Mouse (Mus musculus) liver, postnatal 0 days (tissue): ENCODE results near the gene Higd1a.
A peak's percentile ranks its signal among the peaks of the same experiment; 100 is the strongest.

Source experiments
- CTCF ChIP-seq: sonication (generic); IDR thresholded peaks from 2 replicates; pipeline ENCODE4 v1.5.1; 2016; ENCODE audit warnings: antibody characterized with exemption, low read depth
- EP300 ChIP-seq: IDR thresholded peaks from 2 replicates; pipeline ENCODE4 v1.6.1; 2016; ENCODE audit warnings: antibody characterized with exemption, low read depth, mild to moderate bottlenecking

DNA sequence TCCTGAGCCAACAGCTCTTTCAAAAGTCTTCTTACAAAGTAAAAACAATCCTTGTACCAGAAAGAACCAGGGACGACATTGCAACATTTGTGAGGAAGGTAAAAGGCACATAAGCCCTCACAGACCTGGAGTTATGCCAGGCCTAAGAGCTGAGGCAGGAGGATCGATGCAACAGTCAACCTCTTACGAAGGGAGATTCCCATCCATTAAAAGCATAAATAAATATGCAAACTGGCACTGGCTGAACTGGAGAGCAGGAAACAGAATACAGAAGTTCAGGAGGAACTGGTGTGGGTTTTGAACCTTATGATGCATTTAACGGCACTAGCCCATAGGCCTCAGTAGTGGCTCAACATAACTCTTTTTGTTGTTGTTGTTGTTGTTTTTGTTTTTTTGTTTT is 46.2 kb upstream of the Higd1a start:
- TF ChIP-seq CTCF (no peak), EP300 (peak; percentile 36; the same call in 1 of the 2 replicates)
